Mouse (Mus musculus): ENCODE measurements at regions not wholly inside any gene's neighbourhood (a gene's known extent, or its start where the extent isn't known, plus 50 kb on each side); places are given as distances from the start of the nearest gene placed in this dataset.
"Not testable (repeated sequence)": the region's sequence is repeated elsewhere in the genome, so short reads cannot be mapped to it uniquely, and the experiment has no call there.

DNA sequence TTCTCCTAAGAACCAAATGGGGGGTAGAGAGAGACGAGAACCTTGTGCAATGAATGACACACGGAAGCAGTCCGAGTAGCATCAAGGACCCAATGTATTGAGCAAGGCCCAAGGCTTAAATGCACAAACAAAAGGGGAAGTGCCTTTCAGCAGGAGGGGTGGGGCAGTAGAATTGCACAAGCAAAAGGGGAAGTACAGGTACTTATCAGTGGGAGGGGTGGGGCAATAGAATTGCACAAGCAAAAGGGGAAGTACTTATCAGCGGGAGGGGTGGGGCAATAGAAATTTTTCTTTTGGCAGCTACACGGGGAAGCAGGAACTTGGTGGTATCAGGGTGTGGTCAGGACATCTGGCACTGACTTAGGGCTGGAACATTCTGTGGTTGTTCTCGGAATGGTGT is 1987.6 kb downstream of the 4930444P10Rik start:
- TF ChIP-seq CTCF (IDR thresholded peaks at IDR 0.05; ENCODE audit: low read depth); EP300 (optimal IDR thresholded peaks at IDR 0.05): not testable (repeated sequence)
